Mouse (Mus musculus) lung, embryonic 14.5 days (tissue): ENCODE results near the gene C87499. TPM values are rescaled to one million over a fixed set of nuclear protein-coding genes. Genes with fewer than 3 reads are reported as not detected.

Experiments
- ATAC-seq: fragments of 200-750 bp; cut with Nextera tagmentation; 2 replicates; pipeline ENCODE4 v1.8.0; 2017; ENCODE audit warnings: mild to moderate bottlenecking, moderate TSS enrichment, moderate library complexity; ENCODE audit not compliant: insufficient read depth
- DNase-seq: peaks from one replicate; pipeline ENCODE4 v3.0.0-alpha.2; 2015
- H3K27ac ChIP-seq: fragments of 300-500 bp; sonication (generic); 2 replicates; pipeline ENCODE4 v1.5.1; 2014; ENCODE audit warnings: low read depth, mild to moderate bottlenecking, moderate library complexity
- H3K27me3 ChIP-seq: fragments of 300-500 bp; sonication (generic); 2 replicates; pipeline ENCODE4 v1.6.1; 2014; ENCODE audit warnings: low read length, control low read depth; ENCODE audit not compliant: insufficient read depth
- H3K36me3 ChIP-seq: fragments of 300-500 bp; sonication (generic); 2 replicates; pipeline ENCODE4 v1.6.1; 2014; ENCODE audit warnings: control low read depth; ENCODE audit not compliant: insufficient read depth
- H3K4me1 ChIP-seq: fragments of 300-500 bp; sonication (generic); 2 replicates; pipeline ENCODE4 v1.6.1; 2014; ENCODE audit warnings: antibody characterized with exemption, control low read depth; ENCODE audit not compliant: insufficient read depth
- H3K4me2 ChIP-seq: fragments of 300-500 bp; sonication (generic); 2 replicates; pipeline ENCODE4 v1.6.1; 2014; ENCODE audit warnings: mild to moderate bottlenecking
- H3K4me3 ChIP-seq: fragments of 300-500 bp; sonication (generic); 2 replicates; pipeline ENCODE4 v1.5.1; 2014; ENCODE audit warnings: low read depth, low read length
- H3K9ac ChIP-seq: fragments of 300-500 bp; sonication (generic); 2 replicates; pipeline ENCODE4 v1.6.1; 2014
- H3K9me3 ChIP-seq: fragments of 300-500 bp; sonication (generic); 2 replicates; pipeline ENCODE4 v1.6.1; 2016; ENCODE audit warnings: low read depth, low read length, control low read depth
- CTCF ChIP-seq: IDR thresholded peaks from 2 replicates; pipeline ENCODE4 v1.5.1; 2016; ENCODE audit warnings: antibody characterized with exemption, low read depth
- WGBS: fragments of 180-500 bp; shearing (Covaris S2); extraction: QIAGEN DNeasy Blood & Tissue Kit; methylation state at CpG from one replicate; pipeline ENCODE4 v1.1.7; 2014; 5-methylcytosine and 5-hydroxymethylcytosine counted together
- polyA plus RNA-seq: library from polyadenylated mRNA; unstranded; fragments of >200 nt; fragmentation: Nextera tagmentation; extraction: Ambion mirVana; gene quantifications from 2 replicates; pipeline ENCODE4 v1.2.1, GENCODE M21; 2014

The C87499 gene
- polyA plus RNA-seq, 1 experiment from 2014 or later: not detected

- WGBS: 20% methylated on average over 2 of the region's 2 CpGs
- Histone ChIP-seq H3K4me1 (no peaks in the 10 kb centered on the region), H3K4me2 (no peak overlapping the region), H3K4me3 (no peak overlapping the region), H3K27ac (no peak overlapping the region), H3K27me3 (no peaks in the 10 kb centered on the region), H3K36me3 (no peaks in the 10 kb centered on the region), H3K9me3 (no peaks in the 10 kb centered on the region), H3K9ac (no peak overlapping the region)
- peak; percentile 6 for DNase-seq
- no peak for ATAC-seq
- no peak for TF ChIP-seq CTCF
Measured at GRCm38 (mm10) chr4:88642526-88642925, 8.3 kb upstream of the C87499 start.

DNA sequence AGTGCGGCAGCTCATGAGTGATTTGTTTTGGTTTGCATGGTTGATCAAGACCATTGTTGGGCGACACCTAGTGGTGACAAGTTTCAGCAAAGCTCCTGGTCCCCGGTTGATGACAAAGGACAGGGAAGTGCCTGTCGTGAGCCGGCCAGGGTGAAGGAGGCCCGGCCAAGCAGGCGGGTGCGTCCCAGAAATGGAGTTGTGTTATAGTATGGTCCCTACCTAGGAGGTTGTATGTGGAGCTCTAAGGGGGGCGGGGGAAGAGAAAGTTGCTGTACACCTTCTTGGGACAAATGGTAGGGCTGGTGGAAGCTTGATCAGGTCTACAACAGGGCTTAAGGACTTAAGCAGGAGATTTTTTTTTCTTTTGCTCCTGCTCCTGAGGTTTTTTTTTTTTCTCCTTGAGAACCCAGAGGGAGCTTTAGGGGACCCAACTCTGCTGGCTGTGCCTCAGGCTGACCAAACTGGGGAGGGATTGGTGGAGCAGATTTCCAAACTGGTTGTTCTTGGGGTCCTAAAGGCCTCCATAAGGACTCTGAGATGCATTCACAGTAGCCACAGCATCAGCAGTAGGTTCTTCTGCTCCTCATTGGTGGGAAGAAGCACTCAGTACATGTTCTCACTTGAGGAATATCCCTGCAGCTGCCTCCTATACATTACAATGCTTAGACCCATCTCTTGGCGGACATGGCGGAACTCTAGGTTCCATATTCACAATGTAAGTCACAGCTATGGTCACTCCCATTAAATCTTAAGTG, 7.0 kb upstream of the C87499 start:
- 18% methylated on average over 11 of the region's 11 CpGs for WGBS
- TF ChIP-seq CTCF: peak; percentile 84
- H3K4me3 ChIP-seq: peak overlapping the region; percentile 36
- H3K9ac ChIP-seq: no peak overlapping the region
- no peaks in the 10 kb centered on the region for H3K9me3 ChIP-seq
- DNase-seq: peak; percentile 100
- no peaks in the 10 kb centered on the region for H3K36me3 ChIP-seq
- no peak overlapping the region; the same call in 1 of the 2 replicates for H3K27ac ChIP-seq
- ATAC-seq: peak; percentile 94
- no peaks in the 10 kb centered on the region for H3K4me1 ChIP-seq
- peak overlapping the region; percentile 59 for H3K4me2 ChIP-seq
- H3K27me3 ChIP-seq: no peaks in the 10 kb centered on the region

GRCm38 (mm10) chr4:88640704-88641076, 6.5 kb upstream of the C87499 start:
- no peak overlapping the region for H3K9ac ChIP-seq
- H3K36me3 ChIP-seq: no peaks in the 10 kb centered on the region
- H3K4me2 ChIP-seq: peak overlapping the region; percentile 59
- H3K9me3 ChIP-seq: no peaks in the 10 kb centered on the region
- no peaks in the 10 kb centered on the region for H3K4me1 ChIP-seq
- WGBS: 59% methylated on average over 8 of the region's 8 CpGs
- no peaks in the 10 kb centered on the region for H3K27me3 ChIP-seq
- no peak overlapping the region for H3K27ac ChIP-seq
- no peak for DNase-seq
- ATAC-seq: no peak
- no peak for TF ChIP-seq CTCF
- H3K4me3 ChIP-seq: peak overlapping the region; percentile 36

- Histone ChIP-seq H3K4me3 (no peak within 1 kb of the TSS), H3K9ac (no peak within 1 kb of the TSS), H3K9me3 (no peaks in the 10 kb centered on the region), H3K27me3 (no peaks in the 10 kb centered on the region), H3K4me2 (no peak within 1 kb of the TSS), H3K4me1 (no peaks in the 10 kb centered on the region), H3K27ac (no peak within 1 kb of the TSS), H3K36me3 (no peaks in the 10 kb centered on the region)
- DNase-seq (no peak), ATAC-seq (no peak)
- no peak for TF ChIP-seq CTCF
Measured at GRCm38 (mm10) chr4:88603276-88603675, 30.9 kb downstream of the C87499 start, which contains the start of gene Ifna12. Ifna12 (minus strand) TSS chr4:88603376.

- no peak within 1 kb of the TSS for H3K27ac ChIP-seq
- H3K4me3 ChIP-seq: no peak within 1 kb of the TSS
- 79% methylated on average over 1 of the region's 1 CpGs for WGBS
- no peaks in the 10 kb centered on the region for H3K4me1 ChIP-seq
- no peaks in the 10 kb centered on the region for H3K27me3 ChIP-seq
- no peak for ATAC-seq
- H3K9me3 ChIP-seq: no peaks in the 10 kb centered on the region
- DNase-seq: no peak
- no peak within 1 kb of the TSS for H3K9ac ChIP-seq
- no peaks in the 10 kb centered on the region for H3K36me3 ChIP-seq
- H3K4me2 ChIP-seq: no peak within 1 kb of the TSS
- TF ChIP-seq CTCF: no peak
Measured at GRCm38 (mm10) chr4:88592285-88592684, 41.9 kb downstream of the C87499 start, which contains the start of gene Ifna9. Ifna9 (minus strand) TSS chr4:88592385.

Other genes with a start within 250 kb of the C87499 start
- gene Hacd4, start 195.5 kb downstream of the C87499 start, polyA plus RNA-seq: 9.3 and 9.9 TPM in 2 replicates
- gene Ifnb1, start 111.6 kb downstream of the C87499 start, polyA plus RNA-seq: not detected in 2 replicates
- gene Ifna15, start 76.2 kb downstream of the C87499 start, polyA plus RNA-seq: not detected in 2 replicates
- gene Ifna14, start 62.6 kb downstream of the C87499 start, polyA plus RNA-seq: not detected in 2 replicates
- not detected in 2 replicates for gene Ifna9, start 42.0 kb downstream of the C87499 start, polyA plus RNA-seq
- gene Ifna12, start 31.0 kb downstream of the C87499 start, polyA plus RNA-seq: not detected in 2 replicates
- gene Ifna13, start 10.0 kb upstream of the C87499 start, polyA plus RNA-seq: not detected in 2 replicates
- not detected in 2 replicates for gene Ifna16, start 42.5 kb upstream of the C87499 start, polyA plus RNA-seq
- gene Ifna2, start 49.5 kb upstream of the C87499 start, polyA plus RNA-seq: not detected in 2 replicates
- not detected in 2 replicates for gene Ifnab, start 56.9 kb upstream of the C87499 start, polyA plus RNA-seq
- 1.1 TPM in 2 replicates for gene Gm26566, start 87.4 kb upstream of the C87499 start, polyA plus RNA-seq
- gene Klhl9, start 88.1 kb upstream of the C87499 start, polyA plus RNA-seq: 117 TPM in 2 replicates
- gene Gm13271, start 120.5 kb upstream of the C87499 start, polyA plus RNA-seq: not detected in 2 replicates
- 0.27 and 0.33 TPM in 2 replicates for gene Gm13283, start 125.7 kb upstream of the C87499 start, polyA plus RNA-seq
- 0.60 TPM in 1 of 2 replicates, not detected in the other for gene Gm13290, start 139.4 kb upstream of the C87499 start, polyA plus RNA-seq
- not detected in 2 replicates for gene Gm13289, start 142.5 kb upstream of the C87499 start, polyA plus RNA-seq
- gene Gm13272, start 145.4 kb upstream of the C87499 start, polyA plus RNA-seq: not detected in 2 replicates
- gene Ifnz, start 147.7 kb upstream of the C87499 start, polyA plus RNA-seq: 0.14 and 0.26 TPM in 2 replicates
- gene Gm13276, start 151.3 kb upstream of the C87499 start, polyA plus RNA-seq: not detected in 2 replicates
- gene Gm13277, start 154.2 kb upstream of the C87499 start, polyA plus RNA-seq: not detected in 2 replicates
- gene Gm13278, start 157.1 kb upstream of the C87499 start, polyA plus RNA-seq: not detected in 2 replicates
- not detected in 2 replicates for gene Gm13275, start 160.1 kb upstream of the C87499 start, polyA plus RNA-seq
- gene Gm13279, start 163.0 kb upstream of the C87499 start, polyA plus RNA-seq: not detected in 2 replicates
- gene Gm13285, start 165.3 kb upstream of the C87499 start, polyA plus RNA-seq: 1.2 and 1.7 TPM in 2 replicates
- not detected in 2 replicates for gene Gm13287, start 168.8 kb upstream of the C87499 start, polyA plus RNA-seq
- gene Gm13288, start 171.1 kb upstream of the C87499 start, polyA plus RNA-seq: 0.09 TPM in 1 of 2 replicates, not detected in the other
- not detected in 2 replicates for gene Ifna7, start 181.8 kb upstream of the C87499 start, polyA plus RNA-seq
- not detected in 2 replicates for gene Ifna11, start 185.5 kb upstream of the C87499 start, polyA plus RNA-seq
- not detected in 2 replicates for gene Ifna6, start 193.0 kb upstream of the C87499 start, polyA plus RNA-seq
- not detected in 2 replicates for gene Ifna5, start 201.1 kb upstream of the C87499 start, polyA plus RNA-seq
- not detected in 2 replicates for gene Ifna4, start 207.4 kb upstream of the C87499 start, polyA plus RNA-seq
- gene Ifna1, start 215.7 kb upstream of the C87499 start, polyA plus RNA-seq: not detected in 2 replicates
- not detected in 2 replicates for gene Ifne, start 245.8 kb upstream of the C87499 start, polyA plus RNA-seq